Mouse (Mus musculus) gastrocnemius, adult 2 months (tissue): ENCODE results near the gene Rad51b. TPM values are rescaled to one million over a fixed set of nuclear protein-coding genes. Genes with fewer than 3 reads are reported as not detected.

Experiments used
- DNase-seq: peaks from one replicate; pipeline ENCODE4 v3.0.0; 2022
- H3K27ac ChIP-seq: fragments of 200-600 bp; 2 replicates; pipeline ENCODE4 v1.8.1; 2022; ENCODE audit warnings: mild to moderate bottlenecking
- H3K4me3 ChIP-seq: fragments of 200-600 bp; 2 replicates; pipeline ENCODE4 v1.8.1; 2022; ENCODE audit warnings: mild to moderate bottlenecking, moderate library complexity
- CTCF ChIP-seq: fragments of 200-600 bp; IDR thresholded peaks from 2 replicates; pipeline ENCODE4 v1.8.1; 2022; ENCODE audit warnings: antibody characterized with exemption, mild to moderate bottlenecking, moderate library complexity
- intact Hi-C: fragments of 180-260 bp; cut with DNase I; formaldehyde crosslinking; loops from one replicate; pipeline ENCODE4 v1.15.1; 2025
- total RNA-seq, 2 experiments: library from RNA; stranded (reverse); gene quantifications; 2 replicates each; pipeline ENCODE4 v1.2.3; 2021

Gene Rad51b
- total RNA-seq, 2 experiments from 2014 or later = 0.11 TPM; not detected in 1

- intact Hi-C loops = no loop called here
- no peak for DNase-seq
- no peak overlapping the region for H3K27ac ChIP-seq
- H3K4me3 ChIP-seq = no peak overlapping the region
- TF ChIP-seq CTCF = no peak
Observed at GRCm38 (mm10) chr12:79393636-79394035, 96.6 kb downstream of the Rad51b start.

- intact Hi-C loops = no loop called here
- DNase-seq = no peak
- TF ChIP-seq CTCF = no peak
Observed at GRCm38 (mm10) chr12:79403992-79404391, 106.9 kb downstream of the Rad51b start.

GRCm38 (mm10) chr12:79404494-79404893 is 107.4 kb downstream of the Rad51b start:
- Histone ChIP-seq H3K4me3 (no peak overlapping the region), H3K27ac (no peak overlapping the region)
- no peak for DNase-seq
- intact Hi-C loops = no loop called here
- TF ChIP-seq CTCF = no peak

More at GRCm38 (mm10) chr12:79403992-79404391, 106.9 kb downstream of the Rad51b start:
- Histone ChIP-seq H3K4me3 (no peak overlapping the region), H3K27ac (no peak overlapping the region)

GRCm38 (mm10) chr12:79408677-79409076 is 111.6 kb downstream of the Rad51b start:
- intact Hi-C loops = no loop called here
- Histone ChIP-seq H3K27ac (no peak overlapping the region), H3K4me3 (no peak overlapping the region)
- TF ChIP-seq CTCF = no peak
- no peak for DNase-seq

GRCm38 (mm10) chr12:79409126-79409860 is 112.2 kb downstream of the Rad51b start:
- intact Hi-C loops = no loop called here
- H3K27ac ChIP-seq = no peak overlapping the region
- no peak for TF ChIP-seq CTCF
- H3K4me3 ChIP-seq = no peak overlapping the region
- no peak for DNase-seq

- no peak for TF ChIP-seq CTCF
- H3K4me3 ChIP-seq = no peak overlapping the region
- no peak overlapping the region for H3K27ac ChIP-seq
- no peak for DNase-seq
- intact Hi-C loops = no loop called here
Observed at GRCm38 (mm10) chr12:79412894-79413507, 115.9 kb downstream of the Rad51b start.

- DNase-seq = no peak
- no peak overlapping the region for H3K27ac ChIP-seq
- H3K4me3 ChIP-seq = no peak overlapping the region
- intact Hi-C loops = no loop called here
- TF ChIP-seq CTCF = no peak
Observed at GRCm38 (mm10) chr12:79417360-79417759, 120.3 kb downstream of the Rad51b start.

GRCm38 (mm10) chr12:79420605-79421004 is 123.5 kb downstream of the Rad51b start:
- Histone ChIP-seq H3K27ac (no peak overlapping the region), H3K4me3 (no peak overlapping the region)
- no peak for TF ChIP-seq CTCF
- intact Hi-C loops = no loop called here
- no peak for DNase-seq

GRCm38 (mm10) chr12:79429507-79430291 is 132.6 kb downstream of the Rad51b start:
- DNase-seq = no peak
- no peak overlapping the region for H3K4me3 ChIP-seq
- H3K27ac ChIP-seq = no peak overlapping the region
- no peak for TF ChIP-seq CTCF
- intact Hi-C loops = no loop called here

- no peak overlapping the region for H3K4me3 ChIP-seq
- intact Hi-C loops = no loop called here
- TF ChIP-seq CTCF = no peak
- DNase-seq = no peak
- no peak overlapping the region for H3K27ac ChIP-seq
Observed at GRCm38 (mm10) chr12:79431138-79431537, 134.1 kb downstream of the Rad51b start.

GRCm38 (mm10) chr12:79433724-79434442 is 136.8 kb downstream of the Rad51b start:
- Histone ChIP-seq H3K27ac (peak overlapping the region; percentile 53), H3K4me3 (no peak overlapping the region)
- TF ChIP-seq CTCF = no peak
- no peak for DNase-seq
- intact Hi-C loops = no loop called here

GRCm38 (mm10) chr12:79435474-79435873 is 138.4 kb downstream of the Rad51b start:
- intact Hi-C loops = no loop called here
- no peak for TF ChIP-seq CTCF
- no peak for DNase-seq
- Histone ChIP-seq H3K27ac (no peak overlapping the region), H3K4me3 (no peak overlapping the region)
